Mouse (Mus musculus) testis, adult 2 months (tissue): ENCODE data around the gene Ss18l2.

ENCODE experiments used
- CTCF ChIP-seq: fragments of 200-500 bp; IDR thresholded peaks from 2 replicates; pipeline ENCODE4 v1.5.1; 2012; ENCODE audit warnings: low read depth, mild to moderate bottlenecking, inconsistent platforms, low read length, moderate library complexity; ENCODE audit not compliant: control insufficient read depth, insufficient read depth, insufficient replicate concordance
- POLR2A ChIP-seq: fragments of 200-500 bp; IDR thresholded peaks from 2 replicates; pipeline ENCODE4 v1.6.1; 2012; ENCODE audit warnings: low read depth, mild to moderate bottlenecking, inconsistent platforms, low read length, moderate library complexity; ENCODE audit not compliant: control insufficient read depth

DNA sequence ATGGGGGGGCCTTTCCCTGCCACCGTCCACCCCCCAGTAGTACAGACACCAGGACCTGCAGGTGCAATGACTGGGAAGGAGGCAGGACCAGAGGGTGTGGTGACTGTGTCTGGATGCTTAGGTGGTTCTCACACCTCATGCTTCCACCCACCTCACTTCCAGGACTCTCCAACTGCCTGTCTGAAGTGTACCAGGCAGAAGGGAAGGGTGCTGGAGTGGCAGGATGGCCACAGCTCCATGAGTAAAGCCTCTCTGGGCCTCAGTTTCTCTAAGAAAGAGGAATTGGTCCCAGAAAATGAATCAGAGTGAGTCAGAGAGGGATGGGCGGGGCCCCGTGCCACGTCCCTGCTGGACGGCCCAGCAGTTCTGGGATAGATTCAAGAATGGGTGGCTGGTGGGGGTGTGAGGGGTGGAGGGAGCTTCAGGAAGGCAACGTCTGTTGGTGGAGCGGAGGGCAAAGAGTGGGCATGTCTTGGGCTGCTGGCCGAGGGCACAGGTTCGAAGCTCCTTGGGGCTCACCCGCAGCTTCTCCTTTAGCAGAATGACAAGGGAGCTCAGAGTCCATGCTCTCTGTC lies 51.0 kb downstream of the Ss18l2 start:
- TF ChIP-seq CTCF (no peak), POLR2A (no peak)
